Mouse (Mus musculus) T-helper 17 cell (primary cell): ENCODE results near the gene Sppl2b.
"Not testable (repeated sequence)": the region's sequence is repeated elsewhere in the genome, so short reads cannot be mapped to it uniquely, and the experiment has no call there.

Experiments
- in situ Hi-C, 2 experiments: fragments of 300-600 bp; cut with MboI, MseI; formaldehyde crosslinking; loops; 1 replicate in 1 of 2; 2 replicates in 1 of 2; pipeline ENCODE4 v1.15.1; 2025; ENCODE audit warnings: high pct_unique_total_duplicates in 2 of 2

The Sppl2b gene

GRCm38 (mm10) chr10:80823847-80824643 lies 31.0 kb upstream of the Sppl2b start:
- in situ Hi-C loops = no loop called here

DNA sequence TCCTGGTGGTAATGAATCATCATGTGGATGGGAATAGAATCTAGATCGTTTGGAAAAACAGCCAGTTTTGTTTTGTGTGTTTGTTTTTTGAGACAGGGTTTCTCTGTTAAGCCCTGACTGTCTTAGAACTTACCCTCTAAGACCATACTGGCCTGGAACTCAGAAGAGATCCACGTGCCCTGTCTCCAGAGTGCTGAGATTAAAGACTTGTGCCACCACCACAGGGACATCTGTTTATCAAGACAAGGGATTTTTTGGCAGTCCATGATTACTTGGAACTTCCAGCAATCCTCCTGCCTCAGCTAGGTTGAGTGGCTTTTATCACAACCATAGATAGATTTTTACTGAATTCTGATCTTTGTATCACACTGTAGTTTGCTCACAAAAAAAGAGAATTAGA lies 30.2 kb upstream of the Sppl2b start:
- in situ Hi-C loops = no loop called here

DNA sequence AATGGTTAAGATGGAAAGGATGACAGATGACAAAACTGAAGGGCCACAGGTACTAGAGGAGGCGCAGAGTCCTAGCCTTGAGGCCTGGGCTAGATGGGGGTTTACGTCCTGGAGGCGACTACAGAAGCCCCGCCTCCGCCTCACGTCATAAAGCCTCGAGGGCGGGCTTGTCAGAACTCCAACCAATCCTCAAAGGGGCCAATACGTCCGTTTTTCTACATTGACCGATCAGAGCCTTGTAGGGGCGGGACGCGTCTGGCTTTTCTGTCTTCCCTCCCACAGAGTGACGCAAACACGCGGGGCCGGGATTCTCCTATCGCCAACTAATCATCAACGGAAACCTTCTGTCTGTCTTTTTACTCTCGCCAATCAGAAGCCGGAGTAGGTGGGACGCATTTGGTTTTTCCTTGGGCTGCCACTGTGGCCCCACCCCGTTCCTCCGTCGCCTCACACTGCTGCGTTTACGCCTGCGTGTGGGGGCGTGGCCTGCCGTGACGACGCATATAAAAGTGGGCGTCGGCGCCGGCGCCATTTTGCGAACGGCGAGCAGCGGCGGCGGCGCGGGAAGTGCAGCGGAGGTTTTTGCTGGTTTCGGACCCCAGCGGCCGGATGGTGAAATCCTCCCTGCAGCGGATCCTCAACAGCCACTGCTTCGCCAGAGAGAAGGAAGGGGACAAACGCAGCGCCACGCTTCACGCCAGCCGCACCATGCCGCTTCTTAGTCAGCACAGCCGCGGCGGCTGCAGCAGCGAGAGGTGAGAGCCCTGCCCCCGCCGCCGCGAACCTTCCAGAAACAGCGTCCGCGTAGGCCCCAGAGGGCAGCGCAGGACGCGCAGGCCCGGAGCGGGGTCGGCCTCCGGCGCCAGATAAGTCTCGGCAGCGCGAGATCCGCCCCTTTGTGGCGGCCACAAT lies 28.7 kb upstream of the Sppl2b start, which contains the start of gene Oaz1:
Gene Oaz1 (plus strand): TSS at position 506 of the 912 bp plus-strand sequence.
- in situ Hi-C loops = no loop called here

DNA sequence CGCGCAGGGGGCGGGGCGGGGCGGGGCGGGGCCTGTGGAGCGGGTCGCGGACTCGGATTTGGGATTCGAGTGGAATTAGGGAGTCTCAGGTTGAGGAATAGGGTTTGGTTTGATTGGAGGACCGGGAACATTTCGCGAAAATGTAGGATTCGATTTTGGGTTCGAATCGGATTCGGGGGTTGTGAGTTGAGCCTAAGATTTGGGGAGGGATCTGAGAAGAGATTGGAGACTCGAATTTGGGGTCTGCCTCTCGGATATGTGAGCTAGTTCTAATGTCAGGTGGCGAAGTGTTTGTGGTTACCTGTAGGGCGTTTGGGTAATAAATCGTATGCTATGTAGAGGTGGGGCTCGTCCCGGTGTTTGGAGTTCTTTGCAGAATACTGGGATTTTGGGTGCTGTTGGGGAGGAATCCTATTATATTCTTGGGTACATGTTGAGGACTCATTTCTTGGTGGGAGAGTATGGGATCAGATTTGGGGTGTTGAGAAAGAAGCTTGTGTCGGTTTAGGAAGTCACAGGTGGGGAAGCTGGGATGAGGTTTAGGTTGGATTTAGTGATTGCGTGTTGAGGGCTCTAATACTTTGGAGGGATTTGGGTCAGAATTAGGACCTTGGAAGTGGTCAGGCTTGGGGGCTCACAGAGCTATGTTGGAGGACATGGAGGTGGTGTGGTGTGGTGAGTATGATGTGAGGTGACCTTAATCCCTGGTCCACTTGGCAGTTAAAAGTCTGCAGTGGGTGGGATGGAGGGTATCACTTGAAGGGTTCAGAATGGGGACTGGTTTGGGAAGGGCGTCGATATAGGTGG lies 27.8 kb upstream of the Sppl2b start:
- in situ Hi-C loops = no loop called here

- in situ Hi-C loops = no loop called here
Measured at GRCm38 (mm10) chr10:80827870-80828420, 27.1 kb upstream of the Sppl2b start.

GRCm38 (mm10) chr10:80828587-80828986 lies 26.5 kb upstream of the Sppl2b start:
- in situ Hi-C loops = not testable (repeated sequence)

DNA sequence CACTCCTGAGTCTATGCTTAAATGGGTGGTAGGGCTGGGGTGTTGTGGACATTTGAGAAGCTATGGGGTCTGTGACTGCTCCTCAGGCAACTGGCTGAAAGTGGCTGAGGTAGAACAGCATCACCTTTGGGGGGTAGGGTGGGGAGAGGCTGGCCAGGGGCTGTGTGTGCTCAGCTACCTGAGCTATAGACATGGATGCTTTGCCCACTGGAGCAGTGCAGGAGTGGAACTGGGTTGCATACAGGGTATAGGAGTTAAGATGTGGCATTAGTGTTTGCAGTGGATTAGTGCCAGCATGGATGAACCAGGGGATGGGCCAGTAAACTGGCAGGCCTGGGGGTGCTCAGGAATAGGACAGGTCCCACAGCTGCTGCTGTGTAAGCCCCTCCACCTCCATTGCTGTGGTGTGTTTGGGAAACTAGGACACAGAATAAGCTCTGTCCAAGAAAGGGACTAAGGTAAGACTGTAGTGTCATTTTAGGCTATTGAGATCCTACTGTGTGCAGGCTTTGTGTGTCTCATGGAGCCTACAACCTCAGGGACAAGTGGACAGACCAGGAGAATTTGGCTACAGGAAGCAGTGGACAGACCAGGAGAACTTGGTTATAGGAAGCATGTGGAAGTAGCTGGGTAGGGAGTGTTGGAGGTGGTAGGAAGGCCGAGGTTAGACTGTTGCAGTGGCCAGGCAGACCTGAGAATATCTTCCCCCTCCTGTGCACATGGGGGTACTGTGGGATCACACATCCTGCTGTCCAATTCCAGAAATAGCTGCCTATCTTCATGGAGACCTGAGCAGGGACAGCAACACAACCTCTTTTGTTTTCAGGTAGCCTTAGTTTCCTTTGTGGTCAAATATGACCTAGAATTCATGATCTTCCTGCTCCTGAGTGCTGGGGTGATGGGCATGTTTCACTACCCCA lies 25.5 kb upstream of the Sppl2b start:
- in situ Hi-C loops = no loop called here

GRCm38 (mm10) chr10:80831136-80831535 lies 23.9 kb upstream of the Sppl2b start:
- in situ Hi-C loops = no loop called here

DNA sequence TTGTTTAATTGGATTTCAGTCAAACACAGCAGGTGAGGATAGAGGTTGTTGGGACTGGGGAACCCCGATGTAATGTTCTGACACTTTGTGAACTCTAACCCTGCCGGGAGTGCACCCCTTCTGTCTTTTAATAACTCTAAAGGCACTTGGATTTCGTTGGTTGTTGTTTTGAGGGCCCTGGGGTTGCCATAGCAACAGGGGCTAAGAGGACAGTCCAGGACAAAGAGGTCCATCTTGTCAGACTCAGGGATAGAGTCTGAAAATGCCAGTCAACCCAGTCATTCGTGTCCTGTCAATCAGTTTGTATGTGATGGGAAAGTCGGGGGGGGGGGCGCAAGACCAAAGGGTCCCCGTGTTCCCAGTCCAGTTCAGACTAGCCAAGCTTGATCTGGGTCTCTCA lies 22.3 kb upstream of the Sppl2b start:
- in situ Hi-C loops = no loop called here

GRCm38 (mm10) chr10:80835617-80836016 lies 19.5 kb upstream of the Sppl2b start:
- in situ Hi-C loops = loop anchor here in 1 of 2 experiments (5.0 kb wide), 1 partner anchor 42 kb away; no protein-coding TSS in a partner anchor

DNA sequence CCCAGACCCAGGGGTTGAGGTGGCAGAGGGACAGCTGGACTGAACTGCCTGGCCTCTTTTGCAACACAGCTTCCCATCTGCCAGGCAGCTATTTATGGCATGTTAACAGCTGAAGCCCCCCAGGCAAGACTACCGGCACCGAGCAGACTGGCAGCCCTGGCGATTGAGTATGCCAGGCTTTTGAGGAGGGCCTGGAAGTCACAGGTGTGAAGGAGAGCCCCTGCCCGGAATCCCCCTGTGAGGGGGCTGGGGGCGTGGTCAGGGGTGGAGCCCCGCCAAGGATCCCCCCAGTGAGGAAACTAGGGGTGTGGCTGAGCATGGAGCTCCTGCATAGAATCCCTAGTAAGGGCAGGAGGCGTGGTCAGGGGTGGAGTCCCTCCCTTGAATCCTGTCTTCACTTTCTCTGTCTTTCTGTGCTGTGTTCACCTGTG lies 18.1 kb upstream of the Sppl2b start:
- in situ Hi-C loops = loop anchor here in 1 of 2 experiments (5.0 kb wide), 1 partner anchor 40 kb away; no protein-coding TSS in a partner anchor

DNA sequence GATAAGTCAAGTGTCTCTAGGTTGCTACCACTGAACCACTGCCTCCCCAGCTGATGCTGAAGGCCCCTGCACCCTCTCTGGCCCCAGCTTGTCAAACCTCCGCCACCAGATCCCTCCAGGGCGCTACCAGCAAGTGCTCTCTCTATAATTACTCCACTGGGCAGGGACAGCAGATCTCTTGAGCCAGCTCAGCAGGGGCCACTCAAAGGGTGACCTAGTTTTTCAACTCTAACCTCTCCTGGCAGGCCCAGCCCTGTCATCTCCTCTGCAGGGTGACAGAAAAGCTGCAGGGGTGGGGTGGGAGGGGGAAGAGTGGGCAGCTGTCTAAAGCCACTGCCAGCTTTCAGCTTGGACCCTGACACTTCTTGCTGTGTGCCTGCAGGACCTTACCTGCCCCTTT lies 17.2 kb upstream of the Sppl2b start:
- in situ Hi-C loops = loop anchor here in 1 of 2 experiments (5.0 kb wide), 1 partner anchor 39 kb away; no protein-coding TSS in a partner anchor

- in situ Hi-C loops = loop anchor here in 1 of 2 experiments (5.0 kb wide), 1 partner anchor 39 kb away; no protein-coding TSS in a partner anchor
Measured at GRCm38 (mm10) chr10:80838346-80838912, 16.6 kb upstream of the Sppl2b start.

DNA sequence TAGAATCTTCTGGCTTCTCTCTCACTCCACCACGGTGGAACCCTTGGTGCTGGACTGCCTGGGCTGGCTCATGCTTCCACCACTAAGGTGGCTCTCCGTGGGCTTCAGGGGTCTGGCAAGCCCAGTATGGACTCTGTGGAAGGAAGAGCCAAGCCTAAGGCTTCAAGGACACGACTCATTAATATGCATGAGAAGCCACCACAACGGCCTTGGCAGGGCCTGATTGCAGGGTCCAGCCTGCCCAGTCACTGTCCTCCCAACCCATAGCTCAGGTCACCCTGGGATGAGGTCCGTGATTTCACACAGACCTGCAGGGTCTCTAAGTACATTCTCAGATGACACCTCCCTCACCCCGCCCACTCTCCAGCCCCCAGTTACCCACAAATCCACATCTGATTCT lies 15.2 kb upstream of the Sppl2b start:
- in situ Hi-C loops = loop anchor here in 1 of 2 experiments (5.0 kb wide), 1 partner anchor 37 kb away; no protein-coding TSS in a partner anchor

DNA sequence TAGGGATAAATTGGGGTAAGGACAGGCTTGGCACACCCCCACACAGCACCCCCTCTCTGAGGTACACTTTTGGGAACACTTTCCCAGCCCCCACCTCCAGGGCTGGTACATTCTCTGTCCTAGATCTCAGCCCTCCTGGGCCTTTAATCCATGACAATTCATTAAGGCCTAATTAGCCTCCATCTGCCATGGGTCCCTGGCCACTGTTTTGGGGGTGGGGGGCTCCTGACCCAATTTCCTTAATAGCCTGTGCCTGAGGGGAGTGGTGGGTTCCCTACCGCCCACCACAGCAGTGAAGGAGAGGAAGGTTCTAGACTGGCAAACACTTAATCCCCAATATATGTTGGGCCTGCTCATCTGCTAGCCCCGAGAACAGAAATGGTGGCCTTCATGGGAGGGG lies 13.4 kb upstream of the Sppl2b start:
- in situ Hi-C loops = no loop called here

- in situ Hi-C loops = no loop called here
Measured at GRCm38 (mm10) chr10:80842334-80842733, 12.7 kb upstream of the Sppl2b start.

DNA sequence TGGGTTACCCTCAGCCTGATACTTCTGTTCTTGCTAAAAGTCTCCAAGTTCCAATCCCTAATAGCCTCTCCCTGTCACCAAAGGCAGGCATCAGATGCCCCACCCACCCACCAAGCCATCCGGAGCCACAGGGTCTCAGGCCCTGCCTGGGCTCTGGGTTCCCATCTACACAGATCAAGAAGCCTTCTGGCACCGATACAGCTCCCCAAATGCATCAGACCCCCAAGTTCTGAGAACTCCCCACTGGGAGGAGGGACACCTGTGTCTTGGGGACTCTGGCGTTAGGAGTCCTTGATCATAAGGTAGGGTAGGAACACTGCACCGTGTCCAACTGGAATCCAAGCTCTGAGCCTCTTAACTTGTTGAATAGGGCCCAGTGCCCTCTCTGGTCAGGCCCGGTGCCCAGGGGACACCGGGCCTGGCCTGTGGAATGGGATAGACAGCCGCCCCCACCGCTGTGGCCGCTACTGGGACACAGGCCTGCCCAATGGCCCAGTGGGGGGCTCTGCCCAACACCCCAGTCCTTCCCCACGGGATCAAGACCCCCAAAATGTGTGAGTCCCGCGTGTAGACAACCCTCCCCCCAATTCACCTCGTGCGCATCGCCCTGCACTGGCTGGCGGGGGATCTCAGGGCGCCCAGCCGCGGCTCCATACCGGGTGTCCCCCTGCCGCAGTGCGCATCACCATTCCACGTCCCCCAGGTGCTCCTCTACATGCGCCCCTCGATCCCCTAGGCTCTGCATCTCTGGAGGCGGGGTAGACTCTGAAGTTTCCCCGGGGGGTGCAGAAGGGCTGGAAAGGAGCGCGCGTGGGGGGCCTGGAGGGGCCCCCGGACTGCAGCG lies 11.8 kb upstream of the Sppl2b start:
- in situ Hi-C loops = no loop called here

DNA sequence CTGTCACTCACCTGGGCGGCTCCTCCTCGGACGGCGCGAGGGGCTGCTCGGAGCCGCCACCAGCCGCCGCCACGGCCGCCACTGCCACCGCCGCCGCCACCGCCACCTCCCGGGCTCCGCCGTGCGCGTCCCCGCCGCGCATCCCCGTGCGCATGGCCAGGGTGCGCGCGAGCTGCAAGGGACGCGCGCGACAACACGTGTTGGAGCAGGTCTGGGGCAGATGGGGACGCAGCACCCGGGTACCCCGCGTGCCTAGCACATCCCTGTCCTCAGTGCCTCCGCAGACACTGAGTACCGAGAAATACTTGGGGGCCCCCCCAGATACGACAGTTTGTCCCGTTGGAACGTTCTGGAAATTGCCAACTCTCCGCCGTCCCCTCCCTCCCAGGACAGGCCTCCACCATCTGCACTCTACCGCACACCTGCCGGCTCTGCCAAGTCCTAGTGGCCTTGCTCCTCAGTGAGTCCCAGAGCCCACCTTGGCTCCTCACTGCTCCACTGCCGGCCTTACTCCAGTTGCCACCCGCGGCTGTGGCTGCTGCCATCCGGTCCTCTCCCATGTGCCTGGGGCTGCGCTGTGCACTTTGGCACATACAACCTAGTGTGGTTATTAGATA lies 11.0 kb upstream of the Sppl2b start, which contains the start of gene Lingo3:
Gene Lingo3 (minus strand): TSS at position 109 of the 617 bp plus-strand sequence.
- in situ Hi-C loops = no loop called here
